Mouse (Mus musculus) ES-E14 (cell line): ENCODE results near the gene Spsb3. TPM values are rescaled to one million over a fixed set of nuclear protein-coding genes. Genes with fewer than 3 reads are reported as not detected.

ENCODE experiments used
- DNase-seq: peaks from one replicate; pipeline ENCODE4 v3.0.0-alpha.2; 2013; ENCODE audit warnings: low read depth, low spot score
- H3K27ac ChIP-seq: 2 replicates; pipeline ENCODE4 v1.5.1; 2012; ENCODE audit warnings: low read depth, mild to moderate bottlenecking, low read length, moderate library complexity, mixed read lengths; ENCODE audit not compliant: poor library complexity, insufficient read depth, severe bottlenecking
- H3K36me3 ChIP-seq: 2 replicates; pipeline ENCODE4 v1.6.1; 2012; ENCODE audit warnings: mild to moderate bottlenecking, low read length, moderate library complexity, mixed read lengths; ENCODE audit not compliant: control insufficient read depth, poor library complexity, insufficient read depth, severe bottlenecking
- H3K4me1 ChIP-seq, 2 experiments: fragments of 150-350 bp in 1 of 2; sonication (generic) in 1 of 2; 2 replicates each; pipeline ENCODE4 v1.6.1; 2012; ENCODE audit warnings: low read length in 2 of 2, mild to moderate bottlenecking in 1 of 2, mixed read lengths in 1 of 2; ENCODE audit not compliant: control insufficient read depth in 2 of 2, insufficient read depth in 2 of 2, poor library complexity in 1 of 2
- H3K4me3 ChIP-seq, 2 experiments: fragments of 150-350 bp in 1 of 2; sonication (generic) in 1 of 2; 2 replicates each; pipeline ENCODE4 v1.5.1; 2012; ENCODE audit warnings: low read length in 2 of 2, low read depth in 1 of 2, mild to moderate bottlenecking in 1 of 2, mixed read lengths in 1 of 2; ENCODE audit not compliant: insufficient read depth in 1 of 2, poor library complexity in 1 of 2, severe bottlenecking in 1 of 2
- H3K9ac ChIP-seq: 2 replicates; pipeline ENCODE4 v1.6.1; 2012; ENCODE audit warnings: low read depth, mild to moderate bottlenecking, low read length, mixed read lengths; ENCODE audit not compliant: poor library complexity, insufficient read depth, severe bottlenecking
- H3K9me3 ChIP-seq: fragments of 150-350 bp; sonication (generic); 2 replicates; pipeline ENCODE4 v1.6.1; 2012; ENCODE audit warnings: low read depth, mild to moderate bottlenecking, low read length; ENCODE audit not compliant: control insufficient read depth, insufficient read depth
- CHD2 ChIP-seq: IDR thresholded peaks from 2 replicates; pipeline ENCODE4 v1.6.1; 2014; ENCODE audit warnings: mild to moderate bottlenecking, low read depth, low read length, inconsistent platforms
- HCFC1 ChIP-seq: IDR thresholded peaks from 2 replicates; pipeline ENCODE4 v1.6.1; 2012; ENCODE audit warnings: low read length, inconsistent platforms, borderline replicate concordance; ENCODE audit not compliant: insufficient read depth
- MAFK ChIP-seq: IDR thresholded peaks from 2 replicates; pipeline ENCODE4 v1.6.1; 2014; ENCODE audit warnings: mild to moderate bottlenecking, low read depth, low read length, inconsistent platforms; ENCODE audit not compliant: insufficient read depth
- ZC3H11A ChIP-seq: IDR thresholded peaks from 2 replicates; pipeline ENCODE4 v1.6.1; 2012; ENCODE audit warnings: low read depth, mild to moderate bottlenecking, inconsistent platforms, low read length, borderline replicate concordance
- ZNF384 ChIP-seq: IDR thresholded peaks from 2 replicates; pipeline ENCODE4 v1.6.1; 2012; ENCODE audit warnings: low read depth, low read length, inconsistent platforms
- in situ Hi-C, 2 experiments: fragments of 600-800 bp; cut with MboI; formaldehyde crosslinking; loops; one replicate each; pipeline ENCODE4 v1.15.1; 2025; ENCODE audit warnings: low sequenced_read_pairs in 2 of 2, inconsistent platforms in 1 of 2; ENCODE audit not compliant: unreplicated experiment in 2 of 2
- total RNA-seq: library from RNA; depleted of rRNA; stranded (reverse); fragments of 300-350 nt; gene quantifications from 2 replicates; pipeline ENCODE4 v1.2.3, GENCODE M21; 2012

The Spsb3 gene
- total RNA-seq, 1 experiment, result 34.2 TPM

DNA sequence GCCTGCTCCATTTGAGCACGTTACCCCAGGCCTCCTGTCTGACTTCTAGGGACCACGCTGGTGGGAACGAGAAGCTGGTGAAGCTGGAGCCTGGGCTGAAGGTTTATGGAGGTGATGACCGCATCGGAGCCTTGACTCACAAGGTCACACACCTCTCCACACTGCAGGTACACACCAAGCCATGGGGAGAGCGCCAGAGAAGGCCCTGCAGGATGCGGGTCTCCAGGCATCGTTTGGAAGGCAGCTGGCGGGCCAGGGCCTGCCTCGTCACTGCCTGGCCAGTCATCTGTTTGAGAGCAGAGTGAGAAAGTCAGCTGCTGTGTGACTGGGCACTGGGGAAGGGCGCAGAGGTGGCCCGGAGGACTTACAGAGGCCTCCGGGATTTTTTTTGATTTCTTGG lies 29.9 kb upstream of the Spsb3 start:
- H3K4me3 ChIP-seq, result no peak overlapping the region
- no peak for DNase-seq
- H3K9ac ChIP-seq, result no peak overlapping the region
- H3K4me1 ChIP-seq, result peaks cover 0 to 7% of the 10 kb centered on the region in 2 experiments; a peak in 1 of 4 replicates
- peaks cover 8% of the 10 kb centered on the region; the same call in 1 of the 2 replicates for H3K36me3 ChIP-seq
- H3K9me3 ChIP-seq, result no peaks in the 10 kb centered on the region
- in situ Hi-C loops, result no loop called here
- TF ChIP-seq CHD2 (no peak), ZNF384 (no peak), ZC3H11A (no peak), HCFC1 (no peak), MAFK (no peak)
- H3K27ac ChIP-seq, result no peak overlapping the region; the same call in 1 of the 2 replicates

DNA sequence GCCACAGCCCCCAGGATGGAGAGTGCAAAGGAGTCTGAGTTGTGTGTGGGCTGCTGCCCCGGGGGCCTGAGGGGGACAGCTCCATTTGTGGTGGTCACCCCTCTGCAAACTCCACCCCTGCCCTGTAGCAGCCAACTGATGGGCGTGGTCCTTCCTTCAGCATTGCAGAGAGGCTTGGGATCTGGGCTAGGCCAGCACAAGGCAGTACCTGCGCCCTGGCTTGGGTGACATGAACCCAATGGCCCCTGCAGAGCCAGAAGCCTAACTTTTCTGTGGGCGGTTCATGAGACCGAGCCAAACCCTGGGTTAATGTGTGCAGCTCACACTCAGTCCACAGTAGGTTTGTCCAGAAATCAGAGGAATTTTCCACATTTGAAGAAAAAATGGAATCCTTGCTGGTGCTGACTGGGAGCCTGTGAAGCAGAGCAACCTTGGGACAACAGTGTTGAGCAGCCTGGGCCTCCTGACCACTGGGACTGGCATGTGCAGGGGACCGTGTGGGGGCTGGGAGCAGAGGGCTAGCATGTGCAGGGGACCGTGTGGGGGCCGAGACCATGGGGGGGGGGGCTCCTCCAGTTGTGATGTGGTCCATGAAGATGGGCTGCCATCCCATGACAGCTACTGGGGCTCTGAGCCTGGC lies 28.5 kb upstream of the Spsb3 start:
- Histone ChIP-seq H3K9ac (no peak overlapping the region), H3K27ac (no peak overlapping the region), H3K9me3 (no peaks in the 10 kb centered on the region), H3K4me3 (no peak overlapping the region), H3K36me3 (peaks cover 9% of the 10 kb centered on the region; the same call in 1 of the 2 replicates), H3K4me1 (peaks cover 0 to 7% of the 10 kb centered on the region in 2 experiments; a peak in 1 of 4 replicates)
- no peak for TF ChIP-seq MAFK
- no peak for TF ChIP-seq CHD2
- TF ChIP-seq ZNF384, result no peak
- TF ChIP-seq ZC3H11A, result no peak
- TF ChIP-seq HCFC1, result no peak
- no peak for DNase-seq
- in situ Hi-C loops, result no loop called here

DNA sequence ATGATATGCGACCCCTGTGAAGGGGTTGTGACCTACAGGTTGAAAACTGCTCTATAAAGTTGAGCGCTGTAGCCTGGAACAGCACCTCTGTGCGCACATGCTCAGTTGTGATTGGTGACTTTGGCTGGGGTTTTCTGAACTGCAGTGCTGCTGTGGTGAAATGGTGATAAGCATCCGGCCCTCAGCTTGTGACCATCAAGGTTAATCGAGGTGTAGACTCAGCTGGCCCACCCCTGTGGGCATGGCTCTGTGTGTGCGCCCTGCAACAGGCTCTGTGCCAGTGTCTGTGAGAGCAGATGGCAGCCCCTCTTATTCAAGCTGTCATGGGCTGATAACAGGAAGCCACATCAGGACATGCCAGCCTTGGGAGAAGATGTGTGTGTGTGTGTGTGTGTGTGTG lies 27.5 kb upstream of the Spsb3 start:
- no peak overlapping the region for H3K27ac ChIP-seq
- in situ Hi-C loops, result no loop called here
- no peak overlapping the region for H3K4me3 ChIP-seq
- H3K4me1 ChIP-seq, result peaks cover 0 to 7% of the 10 kb centered on the region in 2 experiments; a peak in 1 of 4 replicates
- H3K36me3 ChIP-seq, result peaks cover 9% of the 10 kb centered on the region; the same call in 1 of the 2 replicates
- no peak overlapping the region for H3K9ac ChIP-seq
- no peak for DNase-seq
- no peaks in the 10 kb centered on the region for H3K9me3 ChIP-seq
- no peak for TF ChIP-seq MAFK
- no peak for TF ChIP-seq ZC3H11A
- TF ChIP-seq ZNF384, result no peak
- no peak for TF ChIP-seq CHD2
- TF ChIP-seq HCFC1, result no peak

DNA sequence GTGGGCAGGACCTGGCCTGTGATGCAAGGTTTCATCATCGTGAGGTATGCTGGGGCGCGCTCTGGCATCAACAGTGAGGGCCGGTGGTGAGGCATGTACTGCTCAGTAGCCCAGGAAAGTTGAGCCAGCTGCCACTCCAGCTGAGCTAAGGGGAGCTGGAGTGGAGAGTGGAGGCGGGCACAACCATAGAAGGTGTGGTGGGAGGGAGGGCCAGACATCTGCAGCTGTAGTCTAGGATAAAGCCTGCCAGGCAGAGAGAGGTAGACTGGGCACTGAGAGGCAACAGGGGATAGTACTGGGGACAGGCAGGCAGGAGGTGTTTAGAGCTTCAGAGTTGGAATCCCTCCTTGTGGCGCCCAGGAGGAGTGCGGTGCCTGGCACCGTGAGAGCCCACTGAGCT lies 26.4 kb upstream of the Spsb3 start:
- in situ Hi-C loops, result no loop called here
- Histone ChIP-seq H3K36me3 (peaks cover 9% of the 10 kb centered on the region; the same call in 1 of the 2 replicates), H3K27ac (no peak overlapping the region), H3K4me3 (no peak overlapping the region), H3K4me1 (peaks cover 0 to 7% of the 10 kb centered on the region in 2 experiments; a peak in 1 of 4 replicates), H3K9ac (no peak overlapping the region), H3K9me3 (no peaks in the 10 kb centered on the region)
- DNase-seq, result no peak
- TF ChIP-seq ZC3H11A, result no peak
- TF ChIP-seq ZNF384, result no peak
- TF ChIP-seq CHD2, result no peak
- TF ChIP-seq MAFK, result no peak

DNA sequence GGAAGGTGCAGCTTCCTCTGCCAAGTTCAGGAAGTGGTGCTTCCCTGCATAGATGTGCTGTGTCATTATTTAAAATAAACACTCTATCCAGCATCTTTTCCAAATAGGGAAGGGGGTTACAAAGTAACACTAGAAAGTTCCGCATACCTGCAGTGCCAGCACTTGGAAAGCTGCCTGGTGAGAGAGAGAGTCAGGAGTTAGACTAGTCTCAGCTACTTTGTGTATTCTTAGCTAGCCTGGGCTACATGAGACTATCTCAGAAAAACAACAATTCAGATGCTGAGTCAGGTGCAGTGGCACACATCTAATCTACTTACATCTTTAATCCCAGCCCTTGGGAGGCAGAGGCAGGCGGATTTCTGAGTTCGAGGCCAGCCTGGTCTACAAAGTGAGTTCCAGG lies 24.7 kb upstream of the Spsb3 start:
- Histone ChIP-seq H3K4me1 (peaks cover 0 to 5% of the 10 kb centered on the region in 2 experiments; a peak in 1 of 4 replicates), H3K9me3 (no peaks in the 10 kb centered on the region), H3K4me3 (no peak overlapping the region), H3K27ac (no peak overlapping the region), H3K9ac (no peak overlapping the region), H3K36me3 (peaks cover 6% of the 10 kb centered on the region; the same call in 1 of the 2 replicates)
- in situ Hi-C loops, result no loop called here
- DNase-seq, result no peak
- TF ChIP-seq ZNF384 (no peak), HCFC1 (no peak), ZC3H11A (no peak), CHD2 (no peak), MAFK (no peak)
